Mouse (Mus musculus): ENCODE results near the gene Tmf1.

DNA sequence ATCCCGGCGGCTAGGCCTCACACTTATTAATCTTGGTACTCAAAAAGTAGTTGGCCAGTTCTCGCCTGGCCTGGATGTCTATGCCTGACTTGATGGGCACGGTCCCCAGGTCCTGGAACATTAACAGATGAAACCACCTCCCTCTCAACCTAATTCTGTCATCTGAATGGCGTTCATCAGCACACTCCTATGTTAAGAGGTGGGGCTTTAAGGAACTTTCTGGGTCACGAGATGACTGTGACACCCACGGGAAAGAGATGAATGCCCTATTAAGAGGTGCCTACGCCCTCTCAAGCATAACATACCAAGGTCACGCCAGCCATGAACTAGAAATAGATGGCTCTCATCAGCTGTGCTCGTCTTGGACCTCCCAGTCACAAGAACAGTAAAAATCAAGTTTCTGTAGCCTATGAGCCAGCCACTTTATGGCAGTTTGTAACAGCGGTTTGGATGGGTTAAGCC lies 476 bp upstream of the Tmf1 start:
- TF ChIP-seq POLR2A (IDR thresholded peaks at IDR 0.05; ENCODE audit: extremely low read depth, insufficient read depth, low read length) (no peak), CTCF (IDR thresholded peaks at IDR 0.05; ENCODE audit: low read depth, low read length) (no peak)

All from liver, adult 2 months (tissue).